Mouse (Mus musculus): ENCODE data around the gene Grwd1.

- TF ChIP-seq CTCF (IDR thresholded peaks at IDR 0.05): no peak
- TF ChIP-seq EP300 (IDR thresholded peaks at IDR 0.05): no peak
Measured at GRCm38 (mm10) chr7:45815984-45816351, 14.8 kb downstream of the Grwd1 start.

Measured in lung, postnatal 0 days (tissue).